Mouse (Mus musculus) kidney, embryonic 14.5 days (tissue): Measurements from ENCODE around the gene Olfr1382. TPM values are rescaled to one million over a fixed set of nuclear protein-coding genes. Genes with fewer than 3 reads are reported as not detected.
"Not testable (repeated sequence)": the region's sequence is repeated elsewhere in the genome, so short reads cannot be mapped to it uniquely, and the experiment has no call there.

Source experiments
- ATAC-seq: fragments of 200-750 bp; cut with Nextera tagmentation; 2 replicates; pipeline ENCODE4 v1.8.0; 2017; ENCODE audit warnings: moderate number of reproducible peaks, mild to moderate bottlenecking, moderate TSS enrichment, moderate library complexity; ENCODE audit not compliant: low FRiP score, low TSS enrichment
- H3K27ac ChIP-seq: fragments of 300-500 bp; sonication (generic); 2 replicates; pipeline ENCODE4 v1.5.1; 2014; ENCODE audit warnings: low read depth, mild to moderate bottlenecking, low read length, moderate library complexity, mixed read lengths
- H3K27me3 ChIP-seq: fragments of 300-500 bp; sonication (generic); 2 replicates; pipeline ENCODE4 v1.6.1; 2014; ENCODE audit warnings: mild to moderate bottlenecking, low read length; ENCODE audit not compliant: control insufficient read depth, insufficient read depth
- H3K36me3 ChIP-seq: fragments of 300-500 bp; sonication (generic); 2 replicates; pipeline ENCODE4 v1.6.1; 2014; ENCODE audit warnings: low read length, mixed read lengths; ENCODE audit not compliant: control insufficient read depth, insufficient read depth
- H3K4me1 ChIP-seq: fragments of 300-500 bp; sonication (generic); 2 replicates; pipeline ENCODE4 v1.6.1; 2014; ENCODE audit warnings: low read length, mixed read lengths; ENCODE audit not compliant: control insufficient read depth, insufficient read depth
- H3K4me2 ChIP-seq: fragments of 300-500 bp; sonication (generic); replicated peaks from 2 replicates; pipeline ENCODE4 v1.6.1; 2014; ENCODE audit warnings: low read depth, mild to moderate bottlenecking, low read length
- H3K4me3 ChIP-seq: fragments of 300-500 bp; sonication (generic); 2 replicates; pipeline ENCODE4 v1.5.1; 2014; ENCODE audit warnings: mild to moderate bottlenecking, low read length
- H3K9ac ChIP-seq: fragments of 300-500 bp; sonication (generic); 2 replicates; pipeline ENCODE4 v1.6.1; 2014; ENCODE audit warnings: low read depth, mild to moderate bottlenecking, low read length, moderate library complexity
- H3K9me3 ChIP-seq: fragments of 300-500 bp; sonication (generic); 2 replicates; pipeline ENCODE4 v1.6.1; 2016; ENCODE audit warnings: low read length; ENCODE audit not compliant: control insufficient read depth
- WGBS: fragments of 180-500 bp; shearing (Covaris S2); extraction: QIAGEN DNeasy Blood & Tissue Kit; methylation state at CpG from one replicate; pipeline ENCODE4 v1.1.7; 2014; 5-methylcytosine and 5-hydroxymethylcytosine counted together
- polyA plus RNA-seq: library from polyadenylated mRNA; unstranded; fragments of >200 nt; fragmentation: Nextera tagmentation; extraction: Ambion mirVana; gene quantifications from 2 replicates; pipeline ENCODE4 v1.2.1, GENCODE M21; 2014

Gene Olfr1382
- polyA plus RNA-seq, 1 experiment from 2014 or later: not detected

- H3K27me3 ChIP-seq, H3K4me3 ChIP-seq, H3K4me1 ChIP-seq, H3K27ac ChIP-seq, ATAC-seq, H3K9ac ChIP-seq, H3K9me3 ChIP-seq, H3K4me2 ChIP-seq, H3K36me3 ChIP-seq: not testable (repeated sequence)
- WGBS: 70% methylated on average over 5 of the region's 5 CpGs
Observed at GRCm38 (mm10) chr11:49556578-49556977, 28.5 kb downstream of the Olfr1382 start, which contains the start of gene Olfr1380. Gene Olfr1380 (plus strand): TSS chr11:49556878.

- H3K4me1 ChIP-seq, H3K9me3 ChIP-seq, H3K4me3 ChIP-seq, H3K27me3 ChIP-seq, ATAC-seq, H3K9ac ChIP-seq, H3K27ac ChIP-seq, H3K4me2 ChIP-seq, H3K36me3 ChIP-seq: not testable (repeated sequence)
- 43% methylated on average over 2 of the region's 2 CpGs for WGBS
Observed at GRCm38 (mm10) chr11:49575054-49575453, 47.0 kb downstream of the Olfr1382 start.

- 78% methylated on average over 8 of the region's 8 CpGs for WGBS
- H3K4me1 ChIP-seq, H3K36me3 ChIP-seq, H3K9ac ChIP-seq, H3K27ac ChIP-seq, H3K27me3 ChIP-seq, H3K4me2 ChIP-seq, H3K4me3 ChIP-seq, ATAC-seq, H3K9me3 ChIP-seq: not testable (repeated sequence)
Observed at GRCm38 (mm10) chr11:49580452-49580851, 52.4 kb downstream of the Olfr1382 start.

Other genes starting within 250 kb of the Olfr1382 start
- not detected in 2 replicates for gene Olfr1393, start 249.9 kb upstream of the Olfr1382 start, polyA plus RNA-seq
- gene Olfr1392, start 243.0 kb upstream of the Olfr1382 start, polyA plus RNA-seq: not detected in 2 replicates
- not detected in 2 replicates for gene Olfr10, start 223.5 kb upstream of the Olfr1382 start, polyA plus RNA-seq
- not detected in 2 replicates for gene Olfr1391, start 205.5 kb upstream of the Olfr1382 start, polyA plus RNA-seq
- gene Olfr1390, start 193.1 kb upstream of the Olfr1382 start, polyA plus RNA-seq: not detected in 2 replicates
- gene Olfr1389, start 105.2 kb upstream of the Olfr1382 start, polyA plus RNA-seq: not detected in 2 replicates
- gene Olfr1388, start 91.6 kb upstream of the Olfr1382 start, polyA plus RNA-seq: 0.11 TPM in 2 replicates
- not detected in 2 replicates for gene Olfr1387, start 72.9 kb upstream of the Olfr1382 start, polyA plus RNA-seq
- not detected in 2 replicates for gene Olfr1386, start 63.2 kb upstream of the Olfr1382 start, polyA plus RNA-seq
- gene Olfr1385, start 39.2 kb upstream of the Olfr1382 start, polyA plus RNA-seq: not detected in 2 replicates
- gene Olfr1384, start 21.5 kb upstream of the Olfr1382 start, polyA plus RNA-seq: not detected in 2 replicates
- gene Olfr1383, start 8.6 kb upstream of the Olfr1382 start, polyA plus RNA-seq: not detected in 2 replicates
- gene Olfr1381, start 15.2 kb downstream of the Olfr1382 start, polyA plus RNA-seq: 0.06 TPM in 1 of 2 replicates, not detected in the other
- not detected in 2 replicates for gene Olfr1380, start 28.6 kb downstream of the Olfr1382 start, polyA plus RNA-seq
- 6.5 and 10.6 TPM in 2 replicates for gene Flt4, start 81.0 kb downstream of the Olfr1382 start, polyA plus RNA-seq
- gene Scgb3a1, start 135.4 kb downstream of the Olfr1382 start, polyA plus RNA-seq: not detected in 2 replicates
- gene Cnot6, start 184.5 kb downstream of the Olfr1382 start, polyA plus RNA-seq: 75.3 and 77.4 TPM in 2 replicates